Mouse (Mus musculus): Measurements from ENCODE around the gene Shisa9. TPM values are rescaled to one million over a fixed set of nuclear protein-coding genes. Genes with fewer than 3 reads are reported as not detected.

Gene Shisa9
- polyA plus RNA-seq, 1 experiment: 2.9 TPM

DNA sequence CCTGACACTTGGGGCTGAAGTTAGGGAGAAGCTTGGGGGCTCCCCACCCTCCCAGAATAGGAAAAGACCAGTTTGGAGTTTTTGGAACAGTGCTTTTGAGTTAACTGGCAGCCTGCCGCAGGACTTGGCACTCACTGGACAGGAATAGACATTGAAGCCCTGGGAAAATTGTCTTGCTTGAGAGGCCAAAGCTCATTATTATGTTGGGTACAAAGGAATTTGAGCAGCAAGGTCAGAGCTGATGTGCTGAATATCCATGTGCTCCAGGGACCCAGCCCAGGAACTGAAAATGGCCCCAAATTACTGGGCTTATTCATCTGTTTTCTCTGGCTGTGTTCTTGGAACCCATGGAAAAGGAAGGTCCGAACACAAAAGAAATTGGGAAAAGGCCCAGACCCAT is 170.6 kb downstream of the Shisa9 start:
- H3K27ac ChIP-seq (ENCODE audit: insufficient read depth, low read depth, low read length): no peak overlapping the region
- no peak overlapping the region for H3K4me3 ChIP-seq (ENCODE audit: insufficient read depth, low read length)
- H3K4me1 ChIP-seq (ENCODE audit: control insufficient read depth, insufficient read depth, low read length): no peaks in the 10 kb centered on the region
- TF ChIP-seq POLR2A (IDR thresholded peaks at IDR 0.05; ENCODE audit: borderline replicate concordance, low read depth, low read length): no peak
- no peak for TF ChIP-seq CTCF (IDR thresholded peaks at IDR 0.05; ENCODE audit: low read depth, low read length)

DNA sequence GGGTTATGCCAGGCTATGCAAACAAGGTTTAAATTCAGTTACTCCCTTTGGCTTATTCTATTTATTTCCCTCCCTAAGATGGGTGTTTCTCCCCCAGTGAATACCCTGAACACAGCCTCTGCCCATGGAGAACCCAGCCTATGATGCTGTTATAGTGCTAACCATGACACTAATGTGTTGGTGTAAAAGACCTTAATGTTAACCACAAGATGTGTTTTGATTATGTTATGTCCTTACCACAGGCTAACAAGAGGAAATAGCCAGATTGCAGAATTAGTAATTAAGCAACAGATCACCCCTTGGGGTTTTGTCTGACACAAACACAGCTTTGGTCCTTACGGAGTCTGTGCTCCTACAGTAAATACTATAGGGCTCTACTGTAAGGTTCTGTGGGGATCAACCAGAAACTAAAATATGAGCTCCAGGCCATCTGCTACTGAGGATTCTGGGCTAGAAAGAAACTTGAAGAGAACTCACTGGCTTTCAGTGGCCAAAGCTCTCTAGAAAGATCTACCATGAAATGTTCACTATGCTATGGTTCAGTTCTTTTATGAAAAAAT is 189.6 kb downstream of the Shisa9 start:
- Histone ChIP-seq H3K27ac (ENCODE audit: insufficient read depth, low read depth, low read length) (no peak overlapping the region), H3K4me1 (ENCODE audit: control insufficient read depth, insufficient read depth, low read length) (peaks cover 19% of the 10 kb centered on the region), H3K4me3 (ENCODE audit: insufficient read depth, low read length) (no peak overlapping the region)
- TF ChIP-seq POLR2A (IDR thresholded peaks at IDR 0.05; ENCODE audit: borderline replicate concordance, low read depth, low read length): no peak
- no peak for TF ChIP-seq CTCF (IDR thresholded peaks at IDR 0.05; ENCODE audit: low read depth, low read length)

DNA sequence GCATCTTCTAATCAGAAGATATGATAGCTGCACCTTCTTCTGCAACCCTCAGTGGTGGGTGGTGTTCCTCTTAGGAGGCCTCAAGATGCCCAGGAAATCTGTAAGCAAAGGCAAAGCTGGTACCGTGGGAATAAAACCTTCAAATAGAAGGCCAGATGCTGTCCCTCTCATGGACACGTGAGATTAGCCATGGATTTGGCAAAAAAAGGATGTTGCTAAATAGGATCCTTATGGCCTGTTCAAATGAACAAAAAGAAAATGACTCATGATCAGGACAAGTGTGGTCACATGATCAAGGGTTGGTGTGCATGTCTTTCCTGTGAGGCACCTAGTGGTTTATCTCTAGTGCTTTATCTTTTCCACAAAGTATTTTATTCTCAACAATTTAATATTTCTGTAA is 194.1 kb downstream of the Shisa9 start:
- Histone ChIP-seq H3K4me1 (ENCODE audit: control insufficient read depth, insufficient read depth, low read length) (peaks cover 20% of the 10 kb centered on the region), H3K4me3 (ENCODE audit: insufficient read depth, low read length) (no peak overlapping the region), H3K27ac (ENCODE audit: insufficient read depth, low read depth, low read length) (no peak overlapping the region)
- TF ChIP-seq POLR2A (IDR thresholded peaks at IDR 0.05; ENCODE audit: borderline replicate concordance, low read depth, low read length): no peak

DNA sequence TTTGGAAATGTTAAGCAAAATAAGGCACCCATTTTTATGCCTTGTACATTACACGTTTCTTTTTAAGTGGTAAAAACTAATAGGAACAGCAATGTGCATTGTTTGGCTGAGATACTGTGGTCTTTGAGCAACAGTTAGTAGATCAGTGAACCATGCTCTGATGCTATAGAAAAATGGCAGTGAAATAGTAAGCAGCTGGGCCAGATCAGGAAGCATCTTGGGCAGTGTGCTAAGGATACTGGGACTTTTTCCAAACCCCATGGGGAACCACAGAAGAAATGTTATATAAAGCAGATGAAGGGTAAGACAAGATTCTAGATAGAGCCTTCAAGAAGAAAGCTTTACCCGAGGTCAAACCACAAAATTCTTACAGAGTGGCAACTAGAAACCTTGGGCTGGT is 205.8 kb downstream of the Shisa9 start:
- TF ChIP-seq POLR2A (IDR thresholded peaks at IDR 0.05; ENCODE audit: borderline replicate concordance, low read depth, low read length) (no peak), CTCF (IDR thresholded peaks at IDR 0.05; ENCODE audit: low read depth, low read length) (no peak)
- Histone ChIP-seq H3K4me1 (ENCODE audit: control insufficient read depth, insufficient read depth, low read length) (no peaks in the 10 kb centered on the region), H3K27ac (ENCODE audit: insufficient read depth, low read depth, low read length) (no peak overlapping the region), H3K4me3 (ENCODE audit: insufficient read depth, low read length) (no peak overlapping the region)

DNA sequence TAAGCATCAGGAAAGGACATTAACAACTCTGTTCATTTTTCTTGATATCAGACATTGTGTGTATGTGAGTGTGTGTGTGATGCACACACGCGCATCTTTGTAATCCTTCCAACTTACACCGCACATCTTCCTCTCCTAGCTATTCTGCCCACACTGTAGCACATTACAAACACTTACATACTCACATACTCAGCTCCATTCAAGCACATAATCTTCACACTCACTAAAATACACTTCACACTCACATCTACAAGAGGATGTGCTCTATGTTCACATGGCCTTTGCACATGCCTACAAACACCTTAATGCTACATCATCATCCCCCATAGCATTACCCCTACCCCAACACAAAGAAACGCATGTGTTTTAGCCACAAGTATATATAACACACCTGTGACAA is 212.9 kb downstream of the Shisa9 start:
- H3K27ac ChIP-seq (ENCODE audit: insufficient read depth, low read depth, low read length): no peak overlapping the region
- H3K4me3 ChIP-seq (ENCODE audit: insufficient read depth, low read length): no peak overlapping the region
- no peak for TF ChIP-seq CTCF (IDR thresholded peaks at IDR 0.05; ENCODE audit: low read depth, low read length)
- no peak for TF ChIP-seq POLR2A (IDR thresholded peaks at IDR 0.05; ENCODE audit: borderline replicate concordance, low read depth, low read length)
- H3K4me1 ChIP-seq (ENCODE audit: control insufficient read depth, insufficient read depth, low read length): no peaks in the 10 kb centered on the region

DNA sequence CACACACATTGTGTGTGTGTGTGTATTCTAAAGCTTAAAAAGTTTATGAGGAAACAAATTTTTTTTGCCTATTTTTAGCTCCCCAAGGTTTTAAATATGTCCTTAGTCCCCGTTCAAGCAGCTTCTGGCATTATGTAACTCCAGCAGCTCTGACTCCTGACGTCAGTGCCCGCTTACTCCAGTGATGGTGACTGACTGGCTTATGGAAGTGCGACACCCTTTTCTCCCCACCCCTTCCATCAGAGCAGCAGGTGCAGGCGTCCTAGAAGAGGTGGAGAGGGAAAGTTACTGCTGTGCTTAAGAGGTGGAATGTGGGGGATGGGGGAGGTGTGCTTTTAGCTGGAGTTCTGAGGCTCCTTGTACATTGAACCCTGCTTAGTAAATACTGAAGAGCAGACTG is 213.7 kb downstream of the Shisa9 start:
- Histone ChIP-seq H3K4me3 (ENCODE audit: insufficient read depth, low read length) (no peak overlapping the region), H3K4me1 (ENCODE audit: control insufficient read depth, insufficient read depth, low read length) (no peaks in the 10 kb centered on the region), H3K27ac (ENCODE audit: insufficient read depth, low read depth, low read length) (no peak overlapping the region)
- TF ChIP-seq CTCF (IDR thresholded peaks at IDR 0.05; ENCODE audit: low read depth, low read length) (no peak), POLR2A (IDR thresholded peaks at IDR 0.05; ENCODE audit: borderline replicate concordance, low read depth, low read length) (no peak)

DNA sequence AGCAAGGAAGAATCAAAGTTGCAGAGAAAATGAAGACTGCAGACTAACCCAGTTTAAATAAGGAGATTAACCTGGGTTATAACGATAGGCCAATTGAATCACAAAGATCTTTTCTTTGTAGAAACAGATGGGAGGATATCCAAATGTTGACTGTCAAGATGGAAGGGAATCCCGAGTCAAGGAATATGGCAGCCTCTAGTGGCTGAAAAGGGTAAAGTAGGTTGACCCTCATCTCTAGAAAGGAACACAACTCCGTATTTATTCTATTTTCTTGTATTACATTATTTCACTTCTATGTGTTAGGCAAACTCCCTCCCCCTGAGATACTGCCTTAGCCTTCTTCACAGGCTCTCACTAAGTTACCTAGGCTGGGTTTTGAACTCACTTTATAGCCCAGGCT is 217.3 kb downstream of the Shisa9 start:
- H3K4me3 ChIP-seq (ENCODE audit: insufficient read depth, low read length): no peak overlapping the region
- no peak overlapping the region for H3K27ac ChIP-seq (ENCODE audit: insufficient read depth, low read depth, low read length)
- TF ChIP-seq POLR2A (IDR thresholded peaks at IDR 0.05; ENCODE audit: borderline replicate concordance, low read depth, low read length) (no peak), CTCF (IDR thresholded peaks at IDR 0.05; ENCODE audit: low read depth, low read length) (no peak)
- H3K4me1 ChIP-seq (ENCODE audit: control insufficient read depth, insufficient read depth, low read length): peaks cover 5% of the 10 kb centered on the region

DNA sequence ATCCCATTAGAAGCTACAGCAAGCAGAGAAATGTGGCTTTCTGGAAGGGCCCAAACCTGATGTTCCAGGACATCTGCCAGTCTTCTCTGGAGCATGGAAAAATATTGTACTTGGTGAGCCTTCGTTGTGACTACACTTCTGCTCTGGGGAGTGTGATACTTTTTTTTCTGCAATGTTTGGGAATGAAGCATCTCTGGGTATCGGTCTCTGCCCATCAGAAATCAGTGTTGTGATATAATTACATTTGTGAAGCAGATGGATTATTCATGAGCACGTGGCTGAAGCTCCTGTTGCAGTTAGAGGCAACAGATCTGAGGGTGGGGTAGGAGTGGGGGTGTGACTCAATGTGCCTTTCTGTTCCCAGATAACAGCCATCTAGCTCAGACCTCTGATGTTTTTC is 218.2 kb downstream of the Shisa9 start:
- no peak overlapping the region for H3K27ac ChIP-seq (ENCODE audit: insufficient read depth, low read depth, low read length)
- TF ChIP-seq CTCF (IDR thresholded peaks at IDR 0.05; ENCODE audit: low read depth, low read length) (no peak), POLR2A (IDR thresholded peaks at IDR 0.05; ENCODE audit: borderline replicate concordance, low read depth, low read length) (no peak)
- no peak overlapping the region for H3K4me3 ChIP-seq (ENCODE audit: insufficient read depth, low read length)
- peaks cover 14% of the 10 kb centered on the region for H3K4me1 ChIP-seq (ENCODE audit: control insufficient read depth, insufficient read depth, low read length)

DNA sequence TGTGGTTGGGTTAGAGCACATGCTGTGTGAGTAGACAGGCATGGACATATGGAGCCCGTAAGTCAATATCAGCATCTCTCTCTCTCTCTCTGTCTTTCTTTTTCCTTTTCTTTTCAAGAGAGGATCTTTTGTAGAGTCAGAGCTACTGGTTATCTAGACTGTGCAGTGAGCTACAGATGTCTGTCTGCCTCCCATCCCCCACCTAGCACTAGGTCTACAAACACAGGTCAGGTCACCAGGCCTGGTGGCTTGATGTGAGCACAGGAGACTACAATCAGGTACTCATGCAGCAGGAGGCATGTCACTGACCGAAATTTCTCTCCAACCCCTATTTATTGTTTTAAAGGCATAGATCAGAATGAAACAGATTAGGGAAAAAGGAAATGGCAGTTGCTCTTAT is 219.1 kb downstream of the Shisa9 start:
- Histone ChIP-seq H3K4me1 (ENCODE audit: control insufficient read depth, insufficient read depth, low read length) (peaks cover 14% of the 10 kb centered on the region), H3K27ac (ENCODE audit: insufficient read depth, low read depth, low read length) (no peak overlapping the region), H3K4me3 (ENCODE audit: insufficient read depth, low read length) (no peak overlapping the region)
- TF ChIP-seq POLR2A (IDR thresholded peaks at IDR 0.05; ENCODE audit: borderline replicate concordance, low read depth, low read length) (no peak), CTCF (IDR thresholded peaks at IDR 0.05; ENCODE audit: low read depth, low read length) (no peak)

DNA sequence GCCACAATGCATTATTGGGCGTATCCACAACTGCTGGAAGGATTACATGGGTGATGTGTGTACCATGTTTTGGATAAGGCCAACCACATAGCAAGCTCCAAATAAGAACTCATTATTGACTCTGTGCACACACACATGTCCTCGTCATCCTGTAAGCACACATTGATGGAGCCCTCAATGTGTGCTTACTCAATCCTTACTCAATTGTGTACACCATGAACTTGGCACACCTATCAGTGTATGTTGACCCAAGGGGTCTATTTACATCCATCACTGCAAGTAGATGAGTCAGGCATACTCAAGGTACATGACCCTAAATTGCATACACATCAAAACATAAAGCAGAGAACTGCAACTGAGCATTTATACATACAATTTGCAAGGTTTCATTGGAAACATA is 220.5 kb downstream of the Shisa9 start:
- TF ChIP-seq CTCF (IDR thresholded peaks at IDR 0.05; ENCODE audit: low read depth, low read length): no peak
- TF ChIP-seq POLR2A (IDR thresholded peaks at IDR 0.05; ENCODE audit: borderline replicate concordance, low read depth, low read length): no peak
- H3K4me3 ChIP-seq (ENCODE audit: insufficient read depth, low read length): no peak overlapping the region
- H3K4me1 ChIP-seq (ENCODE audit: control insufficient read depth, insufficient read depth, low read length): peaks cover 14% of the 10 kb centered on the region
- H3K27ac ChIP-seq (ENCODE audit: insufficient read depth, low read depth, low read length): no peak overlapping the region

DNA sequence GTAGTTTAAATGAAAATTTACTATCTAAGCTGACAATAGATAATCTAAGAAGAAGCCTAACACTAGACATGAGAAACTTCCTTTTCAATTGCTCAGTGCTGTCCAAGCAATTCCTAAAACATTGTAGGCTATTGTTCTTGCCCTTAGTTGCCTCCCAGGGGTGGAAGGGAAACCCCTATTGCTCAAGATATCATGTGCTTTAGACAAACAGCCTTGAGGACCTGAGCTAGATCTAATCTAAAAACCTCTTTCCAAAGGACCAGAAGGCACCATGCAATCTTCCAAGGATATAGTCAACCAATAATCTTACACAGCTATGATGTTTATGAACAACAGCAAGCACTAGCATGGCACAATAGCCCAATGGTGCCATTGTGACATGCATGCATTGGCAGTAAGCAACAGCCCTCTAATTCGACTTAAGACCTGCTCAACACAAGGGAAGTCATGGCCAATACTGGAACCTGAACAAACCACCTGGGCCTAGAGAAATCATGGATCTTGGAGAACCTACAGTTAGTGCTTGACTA is 222.6 kb downstream of the Shisa9 start:
- H3K27ac ChIP-seq (ENCODE audit: insufficient read depth, low read depth, low read length): peak overlapping the region; percentile 18
- peaks cover 19% of the 10 kb centered on the region for H3K4me1 ChIP-seq (ENCODE audit: control insufficient read depth, insufficient read depth, low read length)
- no peak for TF ChIP-seq POLR2A (IDR thresholded peaks at IDR 0.05; ENCODE audit: borderline replicate concordance, low read depth, low read length)
- no peak for TF ChIP-seq CTCF (IDR thresholded peaks at IDR 0.05; ENCODE audit: low read depth, low read length)
- H3K4me3 ChIP-seq (ENCODE audit: insufficient read depth, low read length): no peak overlapping the region
